Mouse (Mus musculus): ENCODE data around the gene Pde6c.

The Pde6c gene

GRCm38 (mm10) chr19:38132481-38132880, at the start of gene Pde6c:
TSS of gene Pde6c (plus strand) at chr19:38132781.
- in situ Hi-C loops (cut with MboI, MseI) = no loop called here

GRCm38 (mm10) chr19:38082931-38083525, 49.6 kb upstream of the Pde6c start:
- in situ Hi-C loops (cut with MboI, MseI) = loop anchor here in 1 of 2 experiments (5.0 kb wide), 1 partner anchor 94 kb away; no protein-coding TSS in a partner anchor

- in situ Hi-C loops (cut with MboI, MseI) = no loop called here
Measured at GRCm38 (mm10) chr19:38085841-38086240, 46.7 kb upstream of the Pde6c start.

DNA sequence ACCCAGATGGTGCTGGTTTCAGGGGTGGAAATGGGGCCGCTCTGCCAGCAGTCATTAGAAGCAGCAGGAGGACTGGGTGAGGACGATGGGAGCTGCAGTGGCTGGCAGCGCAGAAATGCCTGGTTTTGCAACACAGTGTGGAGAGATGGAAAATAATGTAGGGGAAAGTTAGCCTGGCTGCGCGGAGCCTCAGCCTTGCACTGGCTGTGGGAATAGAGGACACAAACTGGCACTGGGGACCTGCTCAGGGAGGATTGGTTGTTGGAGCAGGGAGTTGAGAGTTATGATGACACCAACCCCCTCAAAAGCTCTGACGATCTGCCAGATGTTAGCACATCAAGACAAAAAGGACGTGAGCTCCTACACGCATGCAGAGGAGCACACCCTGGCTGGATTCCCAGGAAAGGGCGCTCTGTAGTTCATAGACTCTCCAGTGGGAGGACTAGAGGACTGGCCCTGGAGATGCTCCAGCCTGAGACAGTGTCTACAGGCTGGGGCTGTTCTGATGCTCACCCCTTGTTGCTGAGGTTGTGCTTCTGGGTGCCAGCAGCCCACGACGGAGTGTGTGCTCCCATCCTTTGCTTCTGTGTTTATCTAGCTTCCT, 45.5 kb upstream of the Pde6c start:
- in situ Hi-C loops (cut with MboI, MseI) = no loop called here

DNA sequence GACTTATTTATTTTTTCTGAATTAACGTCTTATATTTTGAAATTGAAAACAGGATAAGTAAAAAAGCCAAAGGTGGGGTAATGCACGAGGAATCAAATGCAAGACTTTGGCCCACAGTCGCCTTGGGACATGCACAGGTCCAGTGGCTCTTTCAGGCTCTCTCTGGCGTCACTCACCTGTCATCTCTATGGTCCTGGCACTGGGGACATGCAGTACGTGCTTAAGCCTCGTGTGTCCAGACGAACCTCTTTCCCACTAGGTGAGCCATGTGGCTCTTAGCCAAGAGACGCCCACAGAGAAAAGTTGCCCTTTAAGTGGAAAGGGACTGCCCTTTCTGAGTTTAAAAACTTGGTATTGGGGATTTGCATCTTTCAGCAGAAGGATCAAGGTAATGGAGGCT, 43.2 kb upstream of the Pde6c start:
- in situ Hi-C loops (cut with MboI, MseI) = no loop called here

GRCm38 (mm10) chr19:38091512-38091985, 41.0 kb upstream of the Pde6c start:
- in situ Hi-C loops (cut with MboI, MseI) = no loop called here

- in situ Hi-C loops (cut with MboI, MseI) = no loop called here
Measured at GRCm38 (mm10) chr19:38096231-38096630, 36.4 kb upstream of the Pde6c start.

DNA sequence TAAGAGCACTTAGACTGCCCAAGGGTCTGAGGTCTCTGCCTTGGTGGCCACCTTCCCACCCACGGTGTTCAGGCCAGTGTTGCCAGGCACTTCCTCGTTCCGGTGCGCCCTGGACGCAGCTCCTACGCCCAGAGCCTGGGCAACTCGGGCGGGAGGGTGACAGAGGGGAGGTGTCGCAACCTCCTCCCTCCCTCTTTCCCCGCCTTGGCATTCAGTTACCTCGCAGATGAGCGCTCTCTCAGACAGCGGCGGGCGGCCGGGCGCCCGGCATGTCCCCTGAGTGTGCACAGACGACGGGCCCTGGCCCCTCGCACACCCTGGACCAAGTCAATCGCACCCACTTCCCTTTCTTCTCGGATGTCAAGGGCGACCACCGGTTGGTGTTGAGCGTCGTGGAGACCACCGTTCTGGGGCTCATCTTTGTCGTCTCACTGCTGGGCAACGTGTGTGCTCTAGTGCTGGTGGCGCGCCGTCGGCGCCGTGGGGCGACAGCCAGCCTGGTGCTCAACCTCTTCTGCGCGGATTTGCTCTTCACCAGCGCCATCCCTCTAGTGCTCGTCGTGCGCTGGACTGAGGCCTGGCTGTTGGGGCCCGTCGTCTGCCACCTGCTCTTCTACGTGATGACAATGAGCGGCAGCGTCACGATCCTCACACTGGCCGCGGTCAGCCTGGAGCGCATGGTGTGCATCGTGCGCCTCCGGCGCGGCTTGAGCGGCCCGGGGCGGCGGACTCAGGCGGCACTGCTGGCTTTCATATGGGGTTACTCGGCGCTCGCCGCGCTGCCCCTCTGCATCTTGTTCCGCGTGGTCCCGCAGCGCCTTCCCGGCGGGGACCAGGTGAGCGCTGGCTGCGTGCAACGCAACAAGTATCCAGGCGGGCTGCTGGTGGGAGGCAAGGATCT, 35.5 kb upstream of the Pde6c start, which contains the start of gene Ffar4:
Gene Ffar4, plus strand, starts transcription at position 214 of the 901 bp plus-strand sequence.
- in situ Hi-C loops (cut with MboI, MseI) = no loop called here

GRCm38 (mm10) chr19:38107871-38108270, 24.7 kb upstream of the Pde6c start:
- in situ Hi-C loops (cut with MboI, MseI) = no loop called here

- in situ Hi-C loops (cut with MboI, MseI) = loop anchor here in 1 of 2 experiments (10.0 kb wide), 1 partner anchor 1945 kb away; no protein-coding TSS in a partner anchor
Measured at GRCm38 (mm10) chr19:38109506-38110242, 22.9 kb upstream of the Pde6c start.

- in situ Hi-C loops (cut with MboI, MseI) = loop anchor here in 1 of 2 experiments (10.0 kb wide), 1 partner anchor 1944 kb away; no protein-coding TSS in a partner anchor
Measured at GRCm38 (mm10) chr19:38111056-38111455, 21.5 kb upstream of the Pde6c start.

GRCm38 (mm10) chr19:38112575-38112974, 20.0 kb upstream of the Pde6c start:
- in situ Hi-C loops (cut with MboI, MseI) = loop anchor here in 1 of 2 experiments (10.0 kb wide), 1 partner anchor 1942 kb away; no protein-coding TSS in a partner anchor

GRCm38 (mm10) chr19:38114834-38115491, 17.6 kb upstream of the Pde6c start:
- in situ Hi-C loops (cut with MboI, MseI) = loop anchor here in 1 of 2 experiments (10.0 kb wide), 1 partner anchor 1940 kb away; no protein-coding TSS in a partner anchor

DNA sequence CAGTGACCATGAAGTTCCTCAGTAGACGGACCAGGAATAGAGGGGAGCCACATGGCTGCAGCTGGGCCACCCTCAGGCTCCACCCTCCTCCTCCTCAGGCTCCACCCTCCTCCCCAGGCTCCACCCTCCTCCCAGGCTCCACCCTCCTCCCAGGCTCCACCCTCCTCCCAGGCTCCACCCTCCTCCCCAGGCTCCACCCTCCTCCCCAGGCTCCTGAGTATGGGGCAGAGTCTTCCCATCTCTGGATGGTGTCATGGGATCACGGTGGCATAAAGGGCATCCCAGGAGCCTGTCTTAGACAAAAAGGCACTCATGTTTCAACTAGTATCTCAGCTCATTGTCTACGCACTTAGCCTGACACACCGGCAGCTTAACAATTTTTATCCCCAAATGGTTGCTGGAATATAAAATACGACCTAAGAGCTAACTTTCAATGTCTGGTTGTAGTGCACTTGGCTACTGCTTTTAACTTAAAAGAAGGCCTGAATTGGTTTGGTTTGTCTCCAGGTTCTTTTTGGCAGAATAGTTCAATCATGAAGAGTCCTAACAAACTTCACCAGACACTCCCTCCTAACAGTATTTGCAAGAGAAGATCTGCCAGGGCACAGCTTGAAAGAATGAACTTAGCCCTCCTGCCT, 12.3 kb upstream of the Pde6c start:
- in situ Hi-C loops (cut with MboI, MseI) = no loop called here

DNA sequence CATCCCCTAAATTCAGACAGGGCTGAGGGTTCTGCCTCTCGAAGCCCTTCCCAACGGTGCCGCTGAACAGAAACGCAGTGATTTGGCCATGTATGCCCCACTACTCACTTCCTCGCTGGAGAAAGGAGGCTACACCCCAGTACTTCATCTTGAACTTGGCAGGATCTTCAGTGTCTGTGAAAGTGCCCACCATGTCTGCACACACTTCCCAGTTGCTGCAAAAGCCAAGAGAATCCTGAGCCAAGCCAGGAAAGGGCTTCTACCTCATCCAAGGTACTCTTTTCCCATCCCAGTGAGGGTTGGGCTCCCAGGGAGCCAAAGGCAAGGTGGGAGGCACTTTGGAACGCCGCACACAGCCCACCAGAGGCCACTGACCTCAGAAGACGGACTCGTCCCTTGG, 8.7 kb upstream of the Pde6c start:
- in situ Hi-C loops (cut with MboI, MseI) = no loop called here

- in situ Hi-C loops (cut with MboI, MseI) = no loop called here
Measured at GRCm38 (mm10) chr19:38124401-38125218, 8.0 kb upstream of the Pde6c start.

DNA sequence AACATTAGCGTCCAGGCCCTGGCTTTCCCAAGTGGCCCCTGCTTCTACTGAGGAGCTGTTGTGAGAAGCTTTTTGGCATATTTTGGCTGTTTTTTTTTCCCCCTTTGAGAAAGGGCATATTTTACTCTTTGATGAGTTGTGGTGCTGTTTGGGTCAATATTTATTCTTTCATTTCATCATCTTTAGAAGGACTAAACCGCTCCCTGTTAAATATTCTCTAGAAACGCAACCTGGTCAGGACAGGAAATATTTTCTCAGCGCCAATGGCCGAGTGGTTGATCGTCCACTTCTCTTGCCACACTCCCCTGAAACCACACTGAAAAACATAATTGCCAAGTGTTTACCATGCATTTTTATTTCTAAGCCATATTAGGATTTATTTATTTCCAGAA, 7.4 kb upstream of the Pde6c start, which contains the start of gene Rbp4:
Gene Rbp4, minus strand, starts transcription at position 63 of the 392 bp plus-strand sequence.
- in situ Hi-C loops (cut with MboI, MseI) = no loop called here

DNA sequence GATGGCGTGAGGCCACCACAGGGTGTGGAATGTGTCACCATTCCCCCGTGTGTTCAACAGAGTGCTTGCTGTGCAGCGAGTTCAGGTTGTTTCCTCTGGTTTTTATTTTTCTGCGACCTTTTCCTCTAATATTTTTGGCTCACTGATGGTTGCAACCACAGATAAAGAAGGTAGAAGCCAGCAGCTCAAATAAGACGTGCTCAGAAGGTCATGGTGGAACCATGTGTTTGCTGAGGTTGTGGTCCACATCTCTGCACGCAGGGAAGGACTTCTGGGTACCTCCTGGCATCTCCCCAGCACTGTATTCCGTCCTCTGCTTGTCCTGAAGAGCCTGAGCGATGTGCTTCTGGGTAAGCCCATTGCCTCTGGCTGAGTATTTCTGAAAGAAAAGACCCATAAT, 5.9 kb upstream of the Pde6c start:
- in situ Hi-C loops (cut with MboI, MseI) = no loop called here

GRCm38 (mm10) chr19:38133986-38134385, 1.4 kb downstream of the Pde6c start:
- in situ Hi-C loops (cut with MboI, MseI) = no loop called here
